Mouse (Mus musculus) 416B (cell line): ENCODE measurements around the gene Hspd1.
A peak's percentile ranks its signal among the peaks of the same experiment; 100 is the strongest.
"Not testable (repeated sequence)": the region's sequence is repeated elsewhere in the genome, so short reads cannot be mapped to it uniquely, and the experiment has no call there.

Source experiments
- DNase-seq: peaks from one replicate; pipeline ENCODE4 v3.0.0; 2011; ENCODE audit warnings: low read depth

Gene Hspd1

GRCm38 (mm10) chr1:55087401-55087904 is 590 bp downstream of the Hspd1 start:
- peak; percentile 65 for DNase-seq

GRCm38 (mm10) chr1:55086868-55087400 is 1.1 kb downstream of the Hspd1 start:
- DNase-seq, result peak; percentile 64

- DNase-seq, result peak; percentile 27
Observed at GRCm38 (mm10) chr1:55085781-55086366, 2.2 kb downstream of the Hspd1 start.

- DNase-seq, result peak; percentile 66
Observed at GRCm38 (mm10) chr1:55082106-55082505, 5.9 kb downstream of the Hspd1 start.

- no peak for DNase-seq
Observed at GRCm38 (mm10) chr1:55079677-55080076, 8.4 kb downstream of the Hspd1 start.

- peak; percentile 26 for DNase-seq
Observed at GRCm38 (mm10) chr1:55076849-55077516, 11.1 kb downstream of the Hspd1 start.

GRCm38 (mm10) chr1:55076395-55076743 is 11.7 kb downstream of the Hspd1 start:
- DNase-seq, result no peak

- no peak for DNase-seq
Observed at GRCm38 (mm10) chr1:55075652-55076394, 12.2 kb downstream of the Hspd1 start.

- no peak for DNase-seq
Observed at GRCm38 (mm10) chr1:55074757-55075156, 13.3 kb downstream of the Hspd1 start.

GRCm38 (mm10) chr1:55072328-55072727 is 15.7 kb downstream of the Hspd1 start:
- not testable (repeated sequence) for DNase-seq

GRCm38 (mm10) chr1:55061772-55062171 is 26.3 kb downstream of the Hspd1 start:
- DNase-seq, result no peak

GRCm38 (mm10) chr1:55061099-55061498 is 26.9 kb downstream of the Hspd1 start:
- no peak for DNase-seq

GRCm38 (mm10) chr1:55058383-55058782 is 29.7 kb downstream of the Hspd1 start:
- DNase-seq, result peak; percentile 80

GRCm38 (mm10) chr1:55055322-55056115 is 32.5 kb downstream of the Hspd1 start:
- DNase-seq, result peak; percentile 29

GRCm38 (mm10) chr1:55053596-55053995 is 34.4 kb downstream of the Hspd1 start:
- DNase-seq, result no peak

GRCm38 (mm10) chr1:55053005-55053404 is 35.0 kb downstream of the Hspd1 start:
- peak; percentile 65 for DNase-seq

GRCm38 (mm10) chr1:55052355-55052953 is 35.6 kb downstream of the Hspd1 start, which contains the start of gene Coq10b:
Gene Coq10b (plus strand): TSS chr1:55052770.
- peak; percentile 97 for DNase-seq

GRCm38 (mm10) chr1:55051671-55052070 is 36.4 kb downstream of the Hspd1 start:
- DNase-seq, result no peak

- peak; percentile 50 for DNase-seq
Observed at GRCm38 (mm10) chr1:55048841-55049587, 39.0 kb downstream of the Hspd1 start.

GRCm38 (mm10) chr1:55043164-55043563 is 44.9 kb downstream of the Hspd1 start:
- peak; percentile 56 for DNase-seq

GRCm38 (mm10) chr1:55042246-55042645 is 45.8 kb downstream of the Hspd1 start:
- DNase-seq, result peak; percentile 27
